Mouse (Mus musculus) kidney, adult 2 months (tissue): Measurements from ENCODE around the gene Mrps35. TPM values are rescaled to one million over a fixed set of nuclear protein-coding genes. Genes with fewer than 3 reads are reported as not detected.

Source experiments
- DNase-seq: peaks from one replicate; pipeline ENCODE4 v3.0.0; 2021
- H3K27ac ChIP-seq: fragments of 200-500 bp; 2 replicates; pipeline ENCODE4 v1.5.1; 2012; ENCODE audit warnings: low read depth, low read length, control low read depth, inconsistent platforms; ENCODE audit not compliant: insufficient read depth
- H3K27me3 ChIP-seq: fragments of 200-500 bp; replicated peaks from 2 replicates; pipeline ENCODE4 v1.6.1; 2012; ENCODE audit warnings: mild to moderate bottlenecking, moderate library complexity, low read length, inconsistent platforms; ENCODE audit not compliant: control insufficient read depth, insufficient read depth
- H3K36me3 ChIP-seq: fragments of 200-500 bp; 2 replicates; pipeline ENCODE4 v1.6.1; 2012; ENCODE audit warnings: mild to moderate bottlenecking, moderate library complexity, low read length, inconsistent platforms; ENCODE audit not compliant: control insufficient read depth, insufficient read depth
- H3K4me1 ChIP-seq: fragments of 200-500 bp; 2 replicates; pipeline ENCODE4 v1.6.1; 2011; ENCODE audit warnings: low read length; ENCODE audit not compliant: control insufficient read depth, insufficient read depth
- H3K4me3 ChIP-seq: fragments of 200-500 bp; 2 replicates; pipeline ENCODE4 v1.5.1; 2011; ENCODE audit warnings: mild to moderate bottlenecking, low read depth, low read length, control low read depth; ENCODE audit not compliant: insufficient read depth
- CTCF ChIP-seq: fragments of 200-500 bp; conservative IDR thresholded peaks from 2 replicates; pipeline ENCODE4 v1.5.1; 2011; ENCODE audit warnings: low read depth, mild to moderate bottlenecking, control low read depth, low read length, moderate library complexity, mixed read lengths; ENCODE audit not compliant: insufficient read depth, insufficient read length
- POLR2A ChIP-seq: fragments of 200-500 bp; IDR thresholded peaks from one replicate; pipeline ENCODE4 v1.6.1; 2011; ENCODE audit warnings: low read depth, low read length, control low read depth
- WGBS: fragments of 180-500 bp; shearing (Covaris S2); methylation state at CpG from one replicate; pipeline ENCODE4 v1.1.7; 2018; 5-methylcytosine and 5-hydroxymethylcytosine counted together
- polyA plus RNA-seq: library from polyadenylated mRNA; depleted of rRNA; stranded (reverse); fragments of >200 nt; gene quantifications from 2 replicates; pipeline ENCODE4 v1.2.3, GENCODE M21; 2012

Gene Mrps35
- polyA plus RNA-seq, 1 experiment, result 33.1 TPM

DNA sequence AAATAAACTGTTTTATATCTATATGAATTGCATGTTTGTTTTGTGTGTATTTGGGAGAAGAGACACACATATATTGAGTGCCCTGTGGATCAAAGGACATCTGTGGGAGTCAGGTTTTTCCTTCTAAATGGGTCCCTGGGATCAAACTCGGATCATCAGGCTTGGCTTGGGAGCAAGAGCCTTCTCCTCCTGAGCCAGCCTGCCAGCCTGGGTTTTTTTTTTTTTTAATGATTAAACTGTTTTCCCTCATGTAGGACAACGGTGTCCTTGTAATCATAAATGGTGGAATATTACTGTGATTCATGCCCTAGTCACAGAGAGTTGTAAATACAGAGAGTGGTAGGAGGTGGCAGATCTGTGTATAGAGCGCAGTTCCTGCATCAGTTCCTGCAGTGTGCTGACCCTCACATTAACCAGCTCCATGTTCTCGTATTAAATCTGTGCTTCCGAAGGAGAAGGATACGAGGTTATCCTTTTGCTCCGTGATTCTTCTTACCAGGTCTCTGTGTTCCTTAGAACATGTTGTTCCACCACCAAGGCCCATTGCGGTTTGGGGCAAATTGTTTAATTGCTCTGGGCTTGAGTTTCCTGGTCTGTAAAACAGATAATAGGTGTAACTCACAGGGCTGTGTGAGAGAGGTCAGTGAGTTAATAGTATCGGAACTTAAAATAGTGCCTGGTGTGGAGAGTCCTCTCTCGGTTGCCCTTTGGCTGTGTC is 21.8 kb downstream of the Mrps35 start:
- Histone ChIP-seq H3K27me3 (no peaks in the 10 kb centered on the region), H3K4me1 (peaks cover 9% of the 10 kb centered on the region), H3K36me3 (peaks cover 2% of the 10 kb centered on the region; the same call in 1 of the 2 replicates), H3K4me3 (no peak overlapping the region), H3K27ac (peak overlapping the region; percentile 88)
- 53% methylated on average over 10 of the region's 10 CpGs for WGBS
- TF ChIP-seq POLR2A (no peak), CTCF (no peak)
- DNase-seq, result peak; percentile 73

DNA sequence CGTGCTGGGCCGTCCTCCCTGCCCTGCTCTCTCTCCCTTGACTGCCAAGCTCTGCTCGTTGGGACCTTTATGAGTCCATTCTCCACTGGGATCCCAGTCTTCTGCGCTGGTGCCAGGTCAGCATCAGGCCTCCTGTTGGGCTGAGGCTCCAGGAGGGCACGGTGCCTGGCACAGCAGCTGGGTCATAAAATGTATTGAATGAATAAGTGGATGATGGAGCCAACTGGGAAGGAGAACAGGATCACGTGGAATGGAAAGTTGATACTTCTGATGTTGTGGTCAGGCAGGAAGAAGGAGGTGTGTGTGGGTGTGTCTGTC is 22.3 kb downstream of the Mrps35 start:
- 45% methylated on average over 6 of the region's 6 CpGs for WGBS
- no peak for TF ChIP-seq POLR2A
- TF ChIP-seq CTCF, result no peak
- DNase-seq, result peak; percentile 86
- Histone ChIP-seq H3K4me3 (no peak overlapping the region), H3K27me3 (no peaks in the 10 kb centered on the region), H3K36me3 (peaks cover 2% of the 10 kb centered on the region; the same call in 1 of the 2 replicates), H3K4me1 (peaks cover 9% of the 10 kb centered on the region), H3K27ac (peak overlapping the region; percentile 62)

DNA sequence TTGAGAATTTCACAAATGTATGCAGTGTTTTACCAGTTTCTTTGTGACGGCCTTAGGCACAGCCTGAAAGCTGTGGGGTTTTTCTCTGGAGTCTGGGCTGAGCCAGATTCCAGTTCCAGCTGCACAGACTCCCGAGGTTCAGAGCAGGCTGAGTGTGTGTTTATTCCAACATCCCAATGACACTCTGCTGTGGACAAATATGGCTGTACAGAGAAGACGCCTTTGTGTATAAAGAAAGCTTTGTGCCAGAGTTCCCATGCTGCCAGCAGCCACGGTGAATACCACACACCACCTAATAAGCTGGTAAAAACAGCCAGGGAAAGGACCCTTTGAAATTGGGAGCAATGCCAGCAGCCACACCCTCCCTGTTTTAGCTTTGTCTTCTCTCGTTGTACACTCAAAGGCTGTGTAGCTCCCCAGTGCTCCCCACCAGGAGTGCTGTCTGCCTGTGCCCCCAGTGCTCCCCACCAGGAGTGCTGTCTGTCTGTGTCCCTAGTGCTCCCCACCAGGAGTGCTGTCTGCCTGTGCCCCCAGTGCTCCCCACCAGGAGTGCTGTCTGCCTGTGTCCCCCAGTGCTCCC is 33.3 kb downstream of the Mrps35 start:
- no peaks in the 10 kb centered on the region for H3K27me3 ChIP-seq
- no peaks in the 10 kb centered on the region for H3K4me1 ChIP-seq
- H3K4me3 ChIP-seq, result no peak overlapping the region
- 63% methylated on average over 5 of the region's 5 CpGs for WGBS
- H3K27ac ChIP-seq, result no peak overlapping the region
- no peak for DNase-seq
- H3K36me3 ChIP-seq, result no peaks in the 10 kb centered on the region
- no peak for TF ChIP-seq CTCF
- TF ChIP-seq POLR2A, result no peak

DNA sequence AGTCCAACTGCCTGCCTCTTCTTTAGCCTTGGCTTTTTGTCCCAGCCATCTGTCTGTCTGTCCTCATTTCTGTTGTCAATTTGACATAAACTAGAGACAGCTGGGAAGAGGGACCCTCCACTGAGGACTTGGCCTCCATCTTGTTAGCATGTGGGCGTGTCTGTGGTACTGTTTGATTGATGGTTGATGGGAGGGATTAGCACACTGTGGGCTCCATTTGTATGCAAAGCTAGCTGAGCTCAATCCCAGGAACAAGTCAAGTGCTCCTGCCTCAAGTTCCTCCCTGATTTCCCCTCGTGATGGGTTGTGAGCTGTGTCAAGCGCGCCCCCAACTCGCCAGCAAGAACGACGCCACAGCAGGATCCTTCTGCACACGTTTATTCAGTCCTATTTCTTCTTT is 34.3 kb downstream of the Mrps35 start:
- H3K4me3 ChIP-seq, result no peak overlapping the region
- TF ChIP-seq CTCF (no peak), POLR2A (no peak)
- DNase-seq, result no peak
- 89% methylated on average over 8 of the region's 8 CpGs for WGBS
- no peaks in the 10 kb centered on the region for H3K27me3 ChIP-seq
- H3K36me3 ChIP-seq, result no peaks in the 10 kb centered on the region
- no peak overlapping the region for H3K27ac ChIP-seq
- no peaks in the 10 kb centered on the region for H3K4me1 ChIP-seq

DNA sequence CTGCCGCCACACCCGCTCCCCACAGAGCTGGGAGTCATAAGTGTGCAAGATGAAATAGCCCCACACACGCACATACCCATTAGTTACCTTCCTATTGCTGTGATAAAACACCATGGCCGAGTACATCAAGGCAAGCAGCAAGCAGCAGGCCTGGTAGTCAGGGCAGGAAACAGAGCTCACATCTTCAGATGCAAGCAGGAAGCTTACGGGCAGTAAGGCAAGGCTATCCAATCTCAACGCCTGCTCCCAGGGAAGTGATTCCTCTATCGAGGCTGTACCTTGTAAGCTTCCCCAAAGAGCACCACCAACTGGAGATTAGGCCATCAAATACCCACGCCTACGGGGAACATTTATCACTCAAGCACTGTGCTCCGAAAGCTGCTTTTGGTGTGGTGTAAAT is 37.4 kb downstream of the Mrps35 start:
- no peaks in the 10 kb centered on the region for H3K27me3 ChIP-seq
- 91% methylated on average over 10 of the region's 10 CpGs for WGBS
- H3K4me1 ChIP-seq, result no peaks in the 10 kb centered on the region
- DNase-seq, result no peak
- no peak overlapping the region for H3K4me3 ChIP-seq
- TF ChIP-seq CTCF (no peak), POLR2A (no peak)
- no peaks in the 10 kb centered on the region for H3K36me3 ChIP-seq
- H3K27ac ChIP-seq, result no peak overlapping the region

DNA sequence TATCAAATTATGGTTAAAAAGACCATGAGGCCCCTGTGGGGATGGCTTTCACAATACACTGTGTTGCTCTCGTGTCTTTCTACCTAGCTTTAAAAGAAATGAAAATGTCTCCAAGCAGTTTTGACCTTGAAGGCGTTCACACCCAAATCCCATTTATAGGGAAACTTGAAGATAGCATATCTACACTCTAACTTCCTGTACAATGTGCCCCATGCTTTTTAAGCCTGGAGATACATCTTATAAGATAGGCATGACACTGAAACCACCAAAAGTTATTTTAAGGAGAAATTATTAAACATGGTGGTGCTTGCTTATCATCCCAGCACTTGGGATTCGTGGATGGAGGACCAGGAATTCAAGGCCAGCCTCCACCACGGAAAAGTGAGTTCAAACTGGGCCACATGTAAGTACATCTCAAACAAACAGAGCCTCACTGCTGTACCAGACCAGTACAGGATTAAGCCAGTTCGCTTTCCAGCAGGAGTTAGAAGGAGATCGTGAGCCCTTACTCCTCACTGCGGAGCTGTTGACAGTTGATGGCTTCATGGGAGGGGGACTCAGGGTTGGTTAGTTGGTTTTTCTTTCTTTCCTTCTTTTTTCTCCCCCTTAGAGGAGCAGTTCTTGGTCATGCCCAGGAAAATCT is 43.0 kb downstream of the Mrps35 start:
- H3K27ac ChIP-seq, result no peak overlapping the region
- no peaks in the 10 kb centered on the region for H3K36me3 ChIP-seq

DNA sequence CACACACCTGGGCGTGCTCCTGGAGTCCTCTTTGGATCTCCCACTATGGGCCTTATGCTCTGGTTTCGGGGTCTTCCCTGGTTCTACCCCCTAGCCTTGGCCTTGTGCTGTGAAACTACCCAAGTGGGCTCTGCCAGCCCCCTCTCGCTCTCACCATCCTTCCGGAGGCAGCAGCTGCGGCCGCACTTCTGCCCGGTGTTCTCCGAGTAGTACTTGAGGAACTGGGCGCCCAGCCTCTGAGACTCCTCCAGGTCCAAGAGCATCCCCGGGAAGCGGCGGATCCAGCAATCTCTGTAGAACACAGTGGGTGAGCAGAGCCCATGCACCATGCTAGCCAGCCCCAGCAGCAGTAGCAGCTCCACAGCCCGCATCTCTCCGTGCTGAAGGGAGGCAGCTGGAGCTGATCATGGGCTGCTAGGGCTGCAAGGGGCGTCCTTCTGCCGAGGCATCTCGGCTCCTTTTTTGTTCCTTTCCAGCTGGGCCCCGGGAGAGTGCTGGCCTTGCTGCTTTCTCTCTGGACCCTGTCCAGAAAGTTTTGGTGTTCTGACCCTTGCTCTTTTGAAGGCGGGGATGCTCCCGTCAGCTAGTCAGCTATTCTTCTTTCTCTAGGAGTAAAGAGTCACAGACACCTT is 44.1 kb downstream of the Mrps35 start, which contains the start of gene Mansc4:
Mansc4 (minus strand) TSS at position 439 of the 632 bp plus-strand sequence.
- Histone ChIP-seq H3K27me3 (no peaks in the 10 kb centered on the region), H3K4me1 (0 out of 2 replicates have a peak, but pooled peaks cover 3% of the 10 kb centered on the region), H3K36me3 (no peaks in the 10 kb centered on the region), H3K4me3 (peak within 1 kb of the TSS; percentile 74), H3K27ac (peak within 1 kb of the TSS; percentile 45)
- DNase-seq, result peak; percentile 92
- TF ChIP-seq CTCF, result no peak
- no peak for TF ChIP-seq POLR2A
- 21% methylated on average over 20 of the region's 20 CpGs for WGBS

More for the DNA sequence above, 43.0 kb downstream of the Mrps35 start:
- 66% methylated on average over 7 of the region's 7 CpGs for WGBS
- no peak overlapping the region for H3K4me3 ChIP-seq
- no peak for TF ChIP-seq CTCF
- TF ChIP-seq POLR2A, result no peak
- DNase-seq, result no peak
- H3K27me3 ChIP-seq, result no peaks in the 10 kb centered on the region
- H3K4me1 ChIP-seq, result 0 out of 2 replicates have a peak, but pooled peaks cover 2% of the 10 kb centered on the region
